In genomic region chr12:4859241-4859914, GRCm38 (mm10) we compare ENCODE assay signal across 15 mouse cellular contexts. TPM values are rescaled to one million over a fixed set of nuclear protein-coding genes. Genes with fewer than 3 reads are reported as not detected.
DNase-seq lines count a peak whose midpoint lies in the region; ATAC-seq lines count a peak whose summit lies in the region.
"Had no signal": no experiment of that assay in that cellular context is flagged by ENCODE, and none has a peak within 500 bp of the region (broad histone marks: within the 10 kb centered on the region; RNA-seq: fewer than 3 reads in every experiment).

No protein-coding gene starts in this region.

- H3K4me2 ChIP-seq in neural tube, embryonic 11.5 days (ENCODE audit: low read depth), result no peak overlapping the region
- H3K4me2 ChIP-seq in liver, embryonic 13.5 days, result no peak overlapping the region
- H3K4me2 ChIP-seq: limb, embryonic 13.5 days; stomach, embryonic 15.5 days had no signal

- H3K4me1 ChIP-seq in heart, embryonic 10.5 days, result peaks cover 21% of the 10 kb centered on the region
- peaks cover 6% of the 10 kb centered on the region; the same call in 1 of the 2 replicates for H3K4me1 ChIP-seq in neural tube, embryonic 11.5 days (ENCODE audit: control insufficient read depth, insufficient read depth, low read length)
- peaks cover 14% of the 10 kb centered on the region for H3K4me1 ChIP-seq in liver, embryonic 13.5 days (replicated peaks)
- H3K4me1 ChIP-seq: stomach, embryonic 15.5 days had no signal

- no peak overlapping the region for H3K4me3 ChIP-seq in heart, embryonic 10.5 days
- no peak overlapping the region for H3K4me3 ChIP-seq in neural tube, embryonic 11.5 days (ENCODE audit: low read depth, low read length)
- no peak overlapping the region for H3K4me3 ChIP-seq in liver, embryonic 13.5 days (replicated peaks)
- H3K4me3 ChIP-seq: heart, adult 2 months; limb, embryonic 13.5 days; stomach, embryonic 15.5 days had no signal

- peak; percentile 84 for ATAC-seq in neural tube, embryonic 11.5 days (ENCODE audit: insufficient read depth, low FRiP score, low TSS enrichment)
- peak; percentile 34; the same call in 1 of the 2 replicates for ATAC-seq in liver, embryonic 13.5 days (ENCODE audit: low read depth)

- peaks cover 34% of the 10 kb centered on the region for H3K36me3 ChIP-seq in heart, embryonic 10.5 days
- H3K36me3 ChIP-seq in neural tube, embryonic 11.5 days (ENCODE audit: control insufficient read depth, insufficient read depth, low read length), result peaks cover 4% of the 10 kb centered on the region
- H3K36me3 ChIP-seq in liver, embryonic 13.5 days, result peaks cover 67% of the 10 kb centered on the region

- peak; percentile 76 for DNase-seq in heart, embryonic 10.5 days (ENCODE audit: low spot score)
- no peak for DNase-seq in heart, adult 8-10 months (ENCODE audit: low spot score)
- DNase-seq in neural tube, embryonic 11.5 days (ENCODE audit: low spot score), result peak; percentile 66
- DNase-seq in neural tube, embryonic 10.5 days (ENCODE audit: extremely low spot score, low spot score), result no peak
- no peak for DNase-seq in liver, embryonic 13.5 days
- no peak for DNase-seq in T-cell, adult 2 months (ENCODE audit: low spot score)
- DNase-seq in testis, postnatal 14 days (ENCODE audit: low spot score), result no peak
- DNase-seq in spleen, postnatal 36 days (ENCODE audit: low spot score in 2 of 2), result no peak
- DNase-seq: adrenal gland, postnatal 36 days; cerebellum, adult 2 months; heart, adult 2 months; kidney, postnatal 4 days; right cerebral cortex, adult 18-20 months had no signal

- WGBS in heart, embryonic 10.5 days, result 39% methylated on average over 11 of the region's 11 CpGs
- WGBS in neural tube, embryonic 11.5 days, result 46% methylated on average over 11 of the region's 11 CpGs
- WGBS in liver, embryonic 13.5 days (ENCODE audit: insufficient replicate concordance), result 38% methylated on average over 11 of the region's 11 CpGs

- H3K27me3 ChIP-seq in heart, embryonic 10.5 days (ENCODE audit: insufficient read depth, poor library complexity, severe bottlenecking), result no peaks in the 10 kb centered on the region
- H3K27me3 ChIP-seq in neural tube, embryonic 11.5 days (ENCODE audit: control insufficient read depth, insufficient read depth, low read length), result no peaks in the 10 kb centered on the region
- no peaks in the 10 kb centered on the region for H3K27me3 ChIP-seq in liver, embryonic 13.5 days
- H3K27me3 ChIP-seq: limb, embryonic 13.5 days; stomach, embryonic 15.5 days had no signal

- no peak overlapping the region for H3K9ac ChIP-seq in neural tube, embryonic 11.5 days (ENCODE audit: low read length)
- no peak overlapping the region for H3K9ac ChIP-seq in liver, embryonic 13.5 days
- H3K9ac ChIP-seq: limb, embryonic 13.5 days; stomach, embryonic 15.5 days had no signal

- H3K27ac ChIP-seq in heart, embryonic 10.5 days, result peak overlapping the region; percentile 72
- H3K27ac ChIP-seq in neural tube, embryonic 11.5 days (ENCODE audit: low read depth, low read length), result peak overlapping the region; percentile 72; the same call in 1 of the 2 replicates
- H3K27ac ChIP-seq in liver, embryonic 13.5 days, result peak overlapping the region; percentile 39
- H3K27ac ChIP-seq: heart, adult 2 months; limb, embryonic 13.5 days; stomach, embryonic 15.5 days had no signal

- H3K9me3 ChIP-seq in heart, embryonic 10.5 days, result no peaks in the 10 kb centered on the region
- no peaks in the 10 kb centered on the region for H3K9me3 ChIP-seq in neural tube, embryonic 11.5 days (ENCODE audit: control insufficient read depth, low read length)
- no peaks in the 10 kb centered on the region for H3K9me3 ChIP-seq in liver, embryonic 13.5 days (replicated peaks)
- H3K9me3 ChIP-seq: limb, embryonic 13.5 days; stomach, embryonic 15.5 days had no signal

RNA-seq across cellular contexts. Expression of gene Mfsd2b, which starts 14.8 kb away (rescaled TPM):
- polyA plus RNA-seq in heart, embryonic 10.5 days (2016; fragmentation: Nextera tagmentation; extraction: Ambion mirVana), result 10.9 and 13.5 TPM in 2 replicates
- 1 to 10 TPM in 1 of 4 experiments, under 1 TPM in 3; 0.69 to 1.5 (median 0.77) TPM for total RNA-seq in heart, adult 8-10 months (2022)
- polyA plus RNA-seq in neural tube, embryonic 11.5 days (2014; fragmentation: Nextera tagmentation; extraction: Ambion mirVana), result 4.4 and 4.7 TPM in 2 replicates
- polyA plus RNA-seq in liver, embryonic 13.5 days (2015; fragmentation: Nextera tagmentation; extraction: Ambion mirVana), result 61.2 and 64.9 TPM in 2 replicates

RNA-seq across cellular contexts. Expression of gene Wdcp, which starts 16.3 kb away (rescaled TPM):
- polyA plus RNA-seq in heart, embryonic 10.5 days (2016; fragmentation: Nextera tagmentation; extraction: Ambion mirVana), result 17.6 and 18.4 TPM in 2 replicates
- 1 to 10 TPM; 7.1 to 9.4 (median 8.0) TPM for total RNA-seq in heart, adult 8-10 months (2022)
- 16.2 and 17.5 TPM in 2 replicates for polyA plus RNA-seq in neural tube, embryonic 11.5 days (2014; fragmentation: Nextera tagmentation; extraction: Ambion mirVana)
- 16.1 and 17.3 TPM in 2 replicates for polyA plus RNA-seq in liver, embryonic 13.5 days (2015; fragmentation: Nextera tagmentation; extraction: Ambion mirVana)

RNA-seq across cellular contexts. Expression of gene Fkbp1b, which starts 18.0 kb away (rescaled TPM):
- 7.4 and 12.5 TPM in 2 replicates for polyA plus RNA-seq in heart, embryonic 10.5 days (2016; fragmentation: Nextera tagmentation; extraction: Ambion mirVana)
- under 1 TPM; 0.27 to 0.95 (median 0.67) TPM for total RNA-seq in heart, adult 8-10 months (2022)
- 22.7 and 30.2 TPM in 2 replicates for polyA plus RNA-seq in neural tube, embryonic 11.5 days (2014; fragmentation: Nextera tagmentation; extraction: Ambion mirVana)
- polyA plus RNA-seq in liver, embryonic 13.5 days (2015; fragmentation: Nextera tagmentation; extraction: Ambion mirVana), result 3.2 and 3.6 TPM in 2 replicates

RNA-seq across cellular contexts. Expression of gene Sf3b6, which starts 42.0 kb away (rescaled TPM):
- polyA plus RNA-seq in heart, embryonic 10.5 days (2016; fragmentation: Nextera tagmentation; extraction: Ambion mirVana), result 164 and 196 TPM in 2 replicates
- 10 to 100 TPM; 44.3 to 55.8 (median 47.9) TPM for total RNA-seq in heart, adult 8-10 months (2022)
- polyA plus RNA-seq in neural tube, embryonic 11.5 days (2014; fragmentation: Nextera tagmentation; extraction: Ambion mirVana), result 330 TPM in 2 replicates
- 147 and 158 TPM in 2 replicates for polyA plus RNA-seq in liver, embryonic 13.5 days (2015; fragmentation: Nextera tagmentation; extraction: Ambion mirVana)

RNA-seq across cellular contexts. Expression of gene Ubxn2a, which starts 48.1 kb away (rescaled TPM):
- polyA plus RNA-seq in heart, embryonic 10.5 days (2016; fragmentation: Nextera tagmentation; extraction: Ambion mirVana), result 29.6 and 30.7 TPM in 2 replicates
- total RNA-seq in heart, adult 8-10 months (2022), result 10 to 100 TPM; 69.2 to 77.6 (median 75.9) TPM
- polyA plus RNA-seq in neural tube, embryonic 11.5 days (2014; fragmentation: Nextera tagmentation; extraction: Ambion mirVana), result 26.5 and 26.7 TPM in 2 replicates
- 35.8 and 45.1 TPM in 2 replicates for polyA plus RNA-seq in liver, embryonic 13.5 days (2015; fragmentation: Nextera tagmentation; extraction: Ambion mirVana)

Comparison
In these comparisons a context has a peak if more than half of its experiments do, and no peak if none do; other contexts are left out.
1. DNase-seq: peak in heart, embryonic 10.5 days (single experiment) and neural tube, embryonic 11.5 days (single experiment); none in heart, adult 8-10 months (single experiment), neural tube, embryonic 10.5 days (single experiment), liver, embryonic 13.5 days (single experiment), T-cell, adult 2 months (single experiment), testis, postnatal 14 days (single experiment) and spleen, postnatal 36 days (0 of 2).
2. Peak in every context shown above with its lines, with median percentiles within 50 percentile points of each other: H3K27ac ChIP-seq.